Mouse (Mus musculus): ENCODE data around the gene Akna. TPM values are rescaled to one million over a fixed set of nuclear protein-coding genes. Genes with fewer than 3 reads are reported as not detected.

The Akna gene
- total RNA-seq, 4 experiments from 2014 or later, result 3.1 to 4.4 (median 3.5) TPM

GRCm38 (mm10) chr4:63409908-63410582 is 6.9 kb upstream of the Akna start:
- DNase-seq (ENCODE audit: low spot score), result peak; percentile 77

DNA sequence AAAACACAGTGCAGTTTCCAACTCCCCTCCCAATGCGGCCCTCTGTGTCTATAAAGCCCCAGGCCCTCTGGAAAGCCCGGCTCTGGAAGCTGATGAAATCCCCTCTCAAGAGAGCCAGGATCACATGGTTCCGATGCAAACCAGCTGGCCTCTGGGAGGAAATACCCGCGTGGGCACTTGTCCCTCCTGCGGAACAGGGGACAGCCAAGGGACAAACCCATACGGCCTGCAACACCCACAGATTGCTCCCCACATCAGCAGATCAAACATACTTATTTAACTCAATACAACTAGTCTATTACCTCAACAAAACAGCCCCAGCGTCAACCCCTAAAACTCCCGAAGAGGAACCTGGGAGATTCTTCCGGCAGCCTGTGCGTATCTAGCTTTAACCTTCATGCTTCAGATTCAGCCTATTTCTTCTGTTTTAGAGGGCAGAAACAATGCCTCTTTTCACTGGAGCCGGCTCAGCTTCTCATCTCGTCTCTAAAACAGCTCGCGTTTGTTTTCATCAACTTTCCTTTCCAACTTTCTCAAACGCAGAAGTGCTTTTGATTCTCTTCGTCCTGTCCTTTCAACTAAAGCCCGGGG is 6.3 kb upstream of the Akna start:
- peak; percentile 67 for DNase-seq (ENCODE audit: low spot score)

DNA sequence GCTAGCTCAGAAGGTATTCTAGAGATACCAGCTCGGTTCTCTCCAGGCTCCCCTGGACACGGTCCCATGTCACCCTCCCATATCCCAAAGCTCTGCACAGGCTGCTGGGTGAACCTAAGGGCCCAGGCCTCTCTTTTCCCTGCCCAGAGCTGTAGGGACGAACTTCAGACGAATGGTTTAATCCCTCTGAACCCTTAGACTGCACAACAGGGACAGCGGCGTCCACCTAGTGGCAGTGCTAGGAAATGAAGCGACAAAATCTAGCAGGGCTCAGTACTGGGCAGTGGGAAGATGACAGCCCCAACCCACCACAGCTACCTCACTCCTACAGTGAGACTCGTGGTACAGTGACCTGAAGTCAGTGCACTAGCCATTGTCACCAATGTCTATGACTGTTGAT is 5.5 kb upstream of the Akna start:
- DNase-seq (ENCODE audit: low spot score), result peak; percentile 65

- no peak for DNase-seq (ENCODE audit: low spot score)
Observed at GRCm38 (mm10) chr4:63408247-63408646, 5.1 kb upstream of the Akna start.

DNA sequence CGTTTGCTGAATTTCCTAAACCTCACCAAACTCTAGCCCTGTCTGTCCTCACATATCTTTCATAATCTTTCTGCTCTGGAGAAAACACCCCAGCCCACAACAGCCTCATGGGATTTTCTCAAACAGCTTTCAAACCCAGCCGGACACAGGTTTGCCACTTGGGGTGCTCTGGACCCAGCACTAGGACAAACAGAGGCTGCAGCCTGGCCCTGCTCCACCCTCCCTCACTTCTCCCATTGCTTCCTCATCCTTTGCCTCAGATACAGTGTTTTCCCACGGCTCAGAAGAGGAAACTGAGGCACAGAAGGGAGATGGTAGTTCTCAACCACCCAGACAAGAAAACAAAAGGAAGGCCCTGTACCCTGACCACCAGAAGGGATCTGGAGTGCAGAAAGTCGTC is 2.5 kb upstream of the Akna start:
- DNase-seq (ENCODE audit: low spot score), result no peak

- DNase-seq (ENCODE audit: low spot score), result no peak
Observed at GRCm38 (mm10) chr4:63405051-63405450, 1.9 kb upstream of the Akna start.

- DNase-seq (ENCODE audit: low spot score), result no peak
Observed at GRCm38 (mm10) chr4:63404205-63404604, 1.1 kb upstream of the Akna start.

DNA sequence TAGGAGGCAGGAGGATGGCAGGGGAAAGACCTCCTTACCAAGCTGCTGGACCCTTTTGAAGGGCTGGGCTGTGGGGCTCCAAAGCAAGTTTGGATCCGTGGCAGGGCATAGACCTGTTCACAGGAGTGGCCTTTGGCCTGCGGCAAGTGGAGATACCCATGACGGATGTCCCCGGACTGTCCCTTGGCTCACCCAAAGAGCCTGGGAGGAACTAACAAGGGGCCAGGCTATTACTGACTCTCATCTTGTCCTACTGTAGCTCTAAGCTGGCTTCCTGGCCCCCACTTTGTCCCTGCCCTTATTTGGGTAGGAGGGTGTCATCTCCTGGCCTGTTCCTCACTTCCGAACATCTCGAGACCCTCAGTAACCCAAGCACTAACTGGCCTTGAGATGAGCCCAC is 596 bp downstream of the Akna start:
- DNase-seq (ENCODE audit: low spot score), result no peak

- no peak for DNase-seq (ENCODE audit: low spot score)
Observed at GRCm38 (mm10) chr4:63402056-63402455, 1.1 kb downstream of the Akna start.

DNA sequence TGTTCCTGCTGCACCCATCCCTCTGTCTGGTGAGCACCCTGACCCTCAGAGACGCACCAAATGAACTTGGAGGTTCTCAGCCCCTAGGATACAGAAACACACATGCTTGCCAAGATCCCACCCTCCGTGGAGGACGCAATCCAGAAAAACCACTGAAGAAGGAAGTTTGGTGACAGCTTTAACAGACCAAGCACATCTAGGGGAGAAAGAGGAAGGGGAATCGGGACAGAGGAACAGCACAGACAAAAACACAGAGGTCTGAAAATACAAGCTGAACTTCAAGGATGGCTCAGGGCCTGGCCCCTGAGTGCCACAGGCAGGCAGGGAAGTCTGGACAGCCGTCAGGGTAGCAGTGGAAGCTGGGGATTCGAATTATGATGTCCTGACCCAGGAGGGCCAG is 1.5 kb downstream of the Akna start:
- DNase-seq (ENCODE audit: low spot score), result no peak

GRCm38 (mm10) chr4:63400541-63401306 is 2.4 kb downstream of the Akna start:
- DNase-seq (ENCODE audit: low spot score), result no peak

- DNase-seq (ENCODE audit: low spot score), result peak; percentile 65
Observed at GRCm38 (mm10) chr4:63399691-63400270, 3.4 kb downstream of the Akna start.

DNA sequence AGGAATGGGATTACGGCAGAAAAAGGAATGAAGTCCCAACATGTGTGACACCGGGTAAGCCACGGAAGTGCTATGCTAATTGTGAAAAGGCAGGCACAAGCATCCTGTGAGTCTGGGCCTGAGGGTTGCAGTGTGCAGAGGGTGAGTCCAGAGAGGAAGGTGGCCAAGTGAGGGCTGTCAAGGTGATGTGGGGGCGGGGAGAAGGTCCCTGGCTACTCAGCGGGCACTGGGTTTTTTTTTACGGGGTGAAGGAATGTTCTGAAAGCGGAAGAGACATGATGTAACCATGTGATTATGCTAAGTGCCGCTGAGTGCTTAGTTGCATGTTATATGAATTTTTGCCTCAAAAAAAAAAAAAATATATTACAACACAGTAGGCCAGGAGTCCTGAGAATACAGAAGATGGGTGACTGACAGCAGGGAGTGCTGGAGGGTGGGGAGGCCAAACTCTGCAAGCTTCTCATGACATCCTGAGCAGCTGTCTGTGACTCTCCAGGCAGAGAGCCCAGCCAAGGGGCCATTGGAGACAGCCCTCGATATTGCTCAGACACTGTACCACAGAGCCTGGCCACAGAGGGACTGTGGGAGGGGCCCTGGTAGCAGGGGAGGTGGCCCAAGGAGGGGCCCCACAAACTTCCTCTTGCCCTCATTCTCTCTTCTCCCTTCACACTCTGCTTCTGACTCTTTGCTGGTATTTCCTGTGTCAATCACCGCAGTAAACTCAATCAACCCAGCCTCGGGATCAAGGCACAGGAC is 4.1 kb downstream of the Akna start:
- DNase-seq (ENCODE audit: low spot score), result no peak

- no peak for DNase-seq (ENCODE audit: low spot score)
Observed at GRCm38 (mm10) chr4:63397981-63398537, 5.1 kb downstream of the Akna start.

- DNase-seq (ENCODE audit: low spot score), result no peak
Observed at GRCm38 (mm10) chr4:63391322-63391721, 11.8 kb downstream of the Akna start.

DNA sequence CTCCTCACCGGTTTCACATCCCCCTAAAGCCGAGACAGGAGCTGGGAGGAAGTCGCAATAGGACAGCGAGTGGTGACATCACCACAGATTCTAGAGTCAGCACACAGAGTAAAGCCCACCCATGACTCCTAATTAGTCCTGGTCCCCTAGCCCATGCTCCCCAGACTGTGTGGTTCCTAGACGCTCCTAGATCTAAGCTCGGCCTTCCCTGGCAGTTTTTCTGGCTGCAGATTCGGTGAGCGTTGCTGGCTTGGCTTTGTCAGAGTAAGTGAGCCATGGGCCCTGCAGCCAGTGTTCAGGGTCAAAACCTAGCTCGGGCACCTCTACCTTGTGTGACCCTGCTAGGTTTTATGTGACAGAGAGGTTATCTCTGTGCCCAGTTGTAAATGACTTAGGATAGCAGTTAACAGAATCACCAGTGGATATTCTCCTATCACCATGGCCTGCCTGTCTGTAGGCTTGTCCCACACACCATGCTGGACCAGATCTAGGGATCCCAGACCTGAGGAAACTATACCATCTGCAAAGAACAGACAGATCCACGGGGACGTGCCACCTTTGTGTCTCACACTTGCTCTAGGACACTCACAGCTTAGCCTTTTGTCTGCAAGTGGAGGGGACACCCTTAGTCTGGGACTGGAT is 13.1 kb downstream of the Akna start:
- DNase-seq (ENCODE audit: low spot score), result no peak

DNA sequence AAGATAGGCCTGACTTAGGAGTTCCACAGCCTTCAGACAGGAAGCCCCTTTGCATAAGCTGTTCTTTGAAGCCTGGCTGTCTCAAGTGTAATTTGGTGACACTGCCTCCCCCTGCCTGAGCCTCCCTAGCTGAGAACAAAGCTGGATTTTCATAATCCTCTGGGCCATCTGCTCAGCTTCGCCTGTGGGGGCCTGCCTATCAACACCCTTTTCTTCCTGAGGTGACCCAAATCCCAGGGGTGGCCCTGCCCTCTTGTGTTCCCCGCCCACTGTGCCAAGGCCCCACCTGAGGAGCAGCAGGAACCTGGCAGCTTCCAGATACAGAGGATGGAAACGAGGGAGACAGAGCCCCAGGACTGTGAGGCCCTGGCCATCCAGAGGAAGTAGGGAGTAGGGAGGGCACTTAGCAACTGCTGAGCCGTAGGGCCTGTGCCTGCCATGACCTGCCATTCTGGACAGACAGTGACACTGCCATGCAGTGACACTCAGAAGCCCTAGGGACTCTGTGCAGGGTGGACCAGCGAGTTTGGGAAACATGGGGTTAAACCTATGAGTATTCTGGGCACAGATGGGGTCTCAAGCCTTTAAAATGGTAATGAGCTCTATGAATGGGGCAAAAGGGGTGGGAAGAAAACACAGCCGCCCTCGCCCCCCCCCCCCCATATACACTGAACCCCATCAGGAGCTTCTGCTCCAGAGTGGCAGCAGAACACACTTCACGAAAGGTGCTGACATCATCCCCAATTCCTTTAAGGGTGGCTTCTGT is 13.8 kb downstream of the Akna start:
- DNase-seq (ENCODE audit: low spot score), result no peak

GRCm38 (mm10) chr4:63388029-63388428 is 15.1 kb downstream of the Akna start:
- no peak for DNase-seq (ENCODE audit: low spot score)

DNA sequence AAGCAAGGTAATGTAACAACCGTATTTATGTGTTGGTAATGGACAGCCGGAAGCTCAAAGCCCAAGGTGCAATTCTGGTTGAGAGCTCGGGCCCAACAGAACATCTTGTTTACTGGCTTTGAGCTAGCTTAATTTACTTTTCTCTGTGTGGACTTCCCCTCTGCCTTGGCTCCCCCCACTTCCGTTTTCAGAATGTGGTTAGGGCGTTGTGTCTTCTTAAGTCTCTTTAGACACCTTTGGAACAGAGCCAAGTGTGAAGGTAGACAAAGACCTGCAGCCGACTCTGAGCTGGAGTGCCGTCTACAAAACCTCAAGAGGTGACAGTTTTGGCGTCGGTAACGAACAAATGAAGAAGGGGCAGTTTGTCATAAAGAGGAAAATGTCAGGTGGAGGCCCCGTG is 17.4 kb downstream of the Akna start:
- DNase-seq (ENCODE audit: low spot score), result no peak

DNA sequence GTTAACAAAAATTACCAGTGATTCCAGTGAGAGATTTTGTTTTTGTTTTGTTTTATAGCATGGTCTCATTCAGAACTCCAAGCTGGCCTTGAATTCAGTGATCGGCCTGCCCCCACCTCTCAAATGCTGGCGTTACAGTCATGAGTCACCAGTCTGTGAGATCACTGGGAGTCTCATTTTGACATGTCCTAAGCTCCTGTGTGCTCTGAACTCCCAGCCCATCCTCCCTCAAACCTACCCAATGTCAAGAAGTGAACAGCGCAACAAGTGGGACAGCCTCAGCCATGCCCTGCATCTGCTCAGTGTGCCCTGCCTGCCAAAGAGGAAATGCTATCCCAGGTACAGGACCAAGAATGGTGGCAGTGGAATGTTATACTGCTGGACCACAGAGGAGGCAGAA is 17.9 kb downstream of the Akna start:
- DNase-seq (ENCODE audit: low spot score), result no peak
